Mouse (Mus musculus) limb, embryonic 14.5 days (tissue): ENCODE data around the gene F5. TPM values are rescaled to one million over a fixed set of nuclear protein-coding genes. Genes with fewer than 3 reads are reported as not detected.
A peak's percentile ranks its signal among the peaks of the same experiment; 100 is the strongest.

Experiments
- ATAC-seq: fragments of 200-750 bp; cut with Nextera tagmentation; 2 replicates; pipeline ENCODE4 v1.8.0; 2017; ENCODE audit warnings: low read depth, moderate number of reproducible peaks, moderate TSS enrichment; ENCODE audit not compliant: low FRiP score
- DNase-seq: peaks from one replicate; pipeline ENCODE4 v3.0.0-alpha.2; 2015; ENCODE audit warnings: low spot score
- H3K27ac ChIP-seq: fragments of 300-500 bp; sonication (generic); replicated peaks from 2 replicates; pipeline ENCODE4 v1.5.1; 2014; ENCODE audit warnings: low read depth, mild to moderate bottlenecking, low read length, moderate library complexity, mixed read lengths
- H3K27me3 ChIP-seq: fragments of 300-500 bp; sonication (generic); 2 replicates; pipeline ENCODE4 v1.6.1; 2014; ENCODE audit warnings: low read length, mixed read lengths; ENCODE audit not compliant: control insufficient read depth, insufficient read depth
- H3K36me3 ChIP-seq: fragments of 300-500 bp; sonication (generic); 2 replicates; pipeline ENCODE4 v1.6.1; 2014; ENCODE audit warnings: mild to moderate bottlenecking, low read length, moderate library complexity, mixed read lengths; ENCODE audit not compliant: control insufficient read depth, insufficient read depth
- H3K4me1 ChIP-seq: fragments of 300-500 bp; sonication (generic); 2 replicates; pipeline ENCODE4 v1.6.1; 2014; ENCODE audit warnings: antibody characterized with exemption, low read length, mixed read lengths; ENCODE audit not compliant: control insufficient read depth, insufficient read depth
- H3K4me2 ChIP-seq: fragments of 300-500 bp; sonication (generic); replicated peaks from 2 replicates; pipeline ENCODE4 v1.6.1; 2014; ENCODE audit warnings: low read depth, mild to moderate bottlenecking, low read length, moderate library complexity; ENCODE audit not compliant: severe bottlenecking
- H3K4me3 ChIP-seq: fragments of 300-500 bp; sonication (generic); replicated peaks from 2 replicates; pipeline ENCODE4 v1.5.1; 2014; ENCODE audit warnings: low read length
- H3K9ac ChIP-seq: fragments of 300-500 bp; sonication (generic); 2 replicates; pipeline ENCODE4 v1.6.1; 2014; ENCODE audit warnings: mild to moderate bottlenecking, low read depth, low read length, moderate library complexity; ENCODE audit not compliant: severe bottlenecking
- H3K9me3 ChIP-seq: fragments of 300-500 bp; sonication (generic); 2 replicates; pipeline ENCODE4 v1.6.1; 2016; ENCODE audit warnings: low read length; ENCODE audit not compliant: control insufficient read depth
- POLR2A ChIP-seq: fragments of 200-500 bp; IDR thresholded peaks from 2 replicates; pipeline ENCODE4 v1.8.0; 2012; ENCODE audit warnings: inconsistent platforms, mild to moderate bottlenecking, moderate library complexity, borderline replicate concordance; ENCODE audit not compliant: insufficient read depth, insufficient read length; ENCODE audit errors: extremely low read depth
- WGBS: fragments of 180-500 bp; shearing (Covaris S2); extraction: QIAGEN DNeasy Blood & Tissue Kit; methylation state at CpG from one replicate; pipeline ENCODE4 v1.1.7; 2014; 5-methylcytosine and 5-hydroxymethylcytosine counted together
- polyA plus RNA-seq, 2 experiments: library from polyadenylated mRNA; depleted of rRNA in 1 of 2; stranded (reverse) in 1 of 2; unstranded in 1 of 2; fragments of >200 nt; fragmentation: Nextera tagmentation in 1 of 2; extraction: Ambion mirVana in 1 of 2; gene quantifications; 2 replicates each; pipeline versions ENCODE4 v1.2.1 to v1.2.3; 2012 to 2014

The F5 gene
- polyA plus RNA-seq, 2 experiments = 0.34 to 0.39 TPM

DNA sequence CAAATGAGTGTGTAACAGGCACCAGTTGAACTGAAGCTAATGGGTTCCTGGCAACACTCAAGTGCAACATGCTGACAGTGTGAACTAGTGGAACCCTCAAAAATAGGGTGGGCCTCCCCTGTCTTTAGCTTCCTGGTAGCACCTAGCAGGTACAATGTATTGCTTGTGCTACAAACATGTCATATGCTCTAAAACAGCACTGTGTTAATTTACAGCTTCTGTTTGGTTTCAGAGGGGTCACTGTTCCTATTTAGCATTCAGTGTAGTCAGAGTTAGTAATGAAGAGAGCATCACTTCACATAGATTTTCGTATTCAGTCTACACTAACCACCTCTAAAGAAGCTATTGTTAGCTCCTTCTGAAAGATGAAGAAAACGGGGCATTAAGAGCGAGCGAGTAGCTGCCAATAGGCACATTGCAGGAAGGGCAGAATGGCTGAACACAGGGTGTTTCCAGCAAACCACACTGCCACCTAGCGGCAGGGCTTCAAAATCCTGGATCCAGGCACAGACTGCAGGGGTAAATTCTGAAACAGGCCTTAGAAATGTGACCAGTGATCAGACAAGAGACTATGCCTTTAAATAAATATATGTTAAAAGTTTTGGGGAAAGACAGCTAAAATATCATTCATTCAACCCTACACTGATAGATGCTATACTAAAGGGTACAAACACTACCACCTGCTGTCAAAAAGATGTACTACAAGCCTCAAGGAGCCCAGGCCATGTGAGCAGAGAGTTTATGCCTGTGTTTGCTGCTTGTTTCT lies 13.1 kb upstream of the F5 start:
- H3K4me3 ChIP-seq = no peak overlapping the region
- H3K27me3 ChIP-seq = no peaks in the 10 kb centered on the region
- no peak overlapping the region for H3K9ac ChIP-seq
- H3K4me2 ChIP-seq = no peak overlapping the region; the same call in 1 of the 2 replicates
- H3K36me3 ChIP-seq = no peaks in the 10 kb centered on the region
- ATAC-seq (peak; percentile 82), DNase-seq (peak; percentile 71)
- no peaks in the 10 kb centered on the region for H3K4me1 ChIP-seq
- no peak for TF ChIP-seq POLR2A
- H3K9me3 ChIP-seq = no peaks in the 10 kb centered on the region
- H3K27ac ChIP-seq = no peak overlapping the region
- 8% methylated on average over 5 of the region's 5 CpGs for WGBS

DNA sequence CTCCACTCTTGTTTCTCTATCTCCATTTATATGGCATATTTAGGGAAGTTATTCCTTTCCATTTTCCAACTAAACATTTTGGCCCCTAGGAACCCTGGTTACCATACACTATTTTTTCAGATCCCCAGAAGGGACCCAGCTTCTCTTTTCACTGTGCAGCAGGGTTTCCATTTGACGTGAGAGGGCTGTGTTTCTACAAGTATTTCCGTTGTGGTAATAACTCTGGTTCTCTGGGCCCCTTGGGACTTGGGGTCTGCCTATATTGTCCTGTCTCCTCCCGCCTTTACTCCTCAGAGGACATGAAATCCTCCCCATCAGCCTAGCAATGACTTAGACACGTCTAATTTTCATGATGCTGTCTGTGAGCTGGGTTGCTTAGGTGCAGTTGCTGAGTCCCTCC lies 12.2 kb upstream of the F5 start:
- no peak for ATAC-seq
- no peaks in the 10 kb centered on the region for H3K27me3 ChIP-seq
- H3K4me2 ChIP-seq = no peak overlapping the region
- no peak overlapping the region for H3K9ac ChIP-seq
- H3K4me1 ChIP-seq = no peaks in the 10 kb centered on the region
- TF ChIP-seq POLR2A = no peak
- H3K36me3 ChIP-seq = no peaks in the 10 kb centered on the region
- DNase-seq = no peak
- WGBS = 62% methylated on average over 4 of the region's 4 CpGs
- H3K9me3 ChIP-seq = no peaks in the 10 kb centered on the region
- no peak overlapping the region for H3K4me3 ChIP-seq
- H3K27ac ChIP-seq = no peak overlapping the region

- no peak for DNase-seq
- no peak overlapping the region for H3K27ac ChIP-seq
- no peak for TF ChIP-seq POLR2A
- no peaks in the 10 kb centered on the region for H3K9me3 ChIP-seq
- H3K9ac ChIP-seq = no peak overlapping the region
- WGBS = 96% methylated on average over 7 of the region's 7 CpGs
- H3K27me3 ChIP-seq = no peaks in the 10 kb centered on the region
- no peak for ATAC-seq
- no peak overlapping the region for H3K4me2 ChIP-seq
- H3K4me1 ChIP-seq = no peaks in the 10 kb centered on the region
- no peak overlapping the region for H3K4me3 ChIP-seq
- H3K36me3 ChIP-seq = no peaks in the 10 kb centered on the region
These were observed 2.6 kb upstream of the F5 start for GRCm38 (mm10) chr1:164149083-164149482.

- Histone ChIP-seq H3K36me3 (no peaks in the 10 kb centered on the region), H3K9me3 (no peaks in the 10 kb centered on the region), H3K4me2 (no peak overlapping the region), H3K4me3 (no peak overlapping the region), H3K27me3 (no peaks in the 10 kb centered on the region), H3K27ac (no peak overlapping the region), H3K9ac (no peak overlapping the region), H3K4me1 (no peaks in the 10 kb centered on the region)
- ATAC-seq = no peak
- no peak for TF ChIP-seq POLR2A
- no peak for DNase-seq
- 88% methylated on average over 5 of the region's 5 CpGs for WGBS
These were observed 1.2 kb downstream of the F5 start for GRCm38 (mm10) chr1:164152836-164153235.

DNA sequence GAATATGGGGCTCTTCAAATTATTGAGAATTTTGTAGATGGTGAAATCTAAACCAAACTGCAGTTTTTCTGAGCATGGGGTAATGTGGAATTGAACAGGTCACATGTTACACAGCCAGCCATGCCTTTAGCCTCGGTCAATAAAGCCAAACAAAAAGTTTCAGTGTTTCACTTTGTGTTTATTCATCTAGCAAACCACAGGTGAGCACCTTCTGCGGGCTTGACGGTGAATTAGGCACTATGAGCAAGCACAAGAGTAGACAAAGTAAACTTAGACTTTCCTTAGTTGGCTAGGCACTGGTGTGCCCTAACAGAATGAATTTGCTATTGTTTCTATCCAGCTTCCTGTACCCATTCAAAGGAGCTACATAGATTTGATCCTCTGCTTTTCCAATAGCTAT lies 3.3 kb downstream of the F5 start:
- Histone ChIP-seq H3K36me3 (no peaks in the 10 kb centered on the region), H3K4me3 (no peak overlapping the region), H3K9me3 (no peaks in the 10 kb centered on the region), H3K4me2 (no peak overlapping the region), H3K27me3 (no peaks in the 10 kb centered on the region), H3K9ac (no peak overlapping the region), H3K4me1 (no peaks in the 10 kb centered on the region), H3K27ac (no peak overlapping the region)
- DNase-seq = no peak
- whole genome bisulfite sequencing = 78% methylated on average over 3 of the region's 3 CpGs
- no peak for ATAC-seq
- TF ChIP-seq POLR2A = no peak
